Mouse (Mus musculus): Measurements from ENCODE around the gene Prkn. TPM values are rescaled to one million over a fixed set of nuclear protein-coding genes. Genes with fewer than 3 reads are reported as not detected.
"Not testable (repeated sequence)": the region's sequence is repeated elsewhere in the genome, so short reads cannot be mapped to it uniquely, and the experiment has no call there.

Gene Prkn
- polyA plus RNA-seq, 1 experiment from 2014 or later: 2.8 TPM

- not testable (repeated sequence) for H3K4me1 ChIP-seq; H3K4me2 ChIP-seq (replicated peaks); H3K9me3 ChIP-seq (replicated peaks); H3K4me3 ChIP-seq (replicated peaks); H3K36me3 ChIP-seq; H3K27ac ChIP-seq (replicated peaks); H3K27me3 ChIP-seq; H3K9ac ChIP-seq; ATAC-seq (ENCODE audit: insufficient number of reproducible peaks, low FRiP score, low TSS enrichment, low read depth)
- WGBS: 69% methylated on average over 3 of the region's 3 CpGs
Observed at GRCm38 (mm10) chr17:11994754-11995153, 1154.6 kb downstream of the Prkn start.

GRCm38 (mm10) chr17:11995522-11995921, 1155.3 kb downstream of the Prkn start:
- no peaks in the 10 kb centered on the region for H3K9me3 ChIP-seq (replicated peaks)
- no peak for ATAC-seq (ENCODE audit: insufficient number of reproducible peaks, low FRiP score, low TSS enrichment, low read depth)
- 88% methylated on average over 3 of the region's 3 CpGs for WGBS
- H3K4me1 ChIP-seq: peaks cover 3% of the 10 kb centered on the region; the same call in 1 of the 2 replicates
- no peaks in the 10 kb centered on the region for H3K27me3 ChIP-seq
- H3K4me3 ChIP-seq (replicated peaks): no peak overlapping the region
- no peak overlapping the region for H3K27ac ChIP-seq (replicated peaks)
- H3K9ac ChIP-seq: no peak overlapping the region
- no peaks in the 10 kb centered on the region for H3K36me3 ChIP-seq
- H3K4me2 ChIP-seq (replicated peaks): no peak overlapping the region

DNA sequence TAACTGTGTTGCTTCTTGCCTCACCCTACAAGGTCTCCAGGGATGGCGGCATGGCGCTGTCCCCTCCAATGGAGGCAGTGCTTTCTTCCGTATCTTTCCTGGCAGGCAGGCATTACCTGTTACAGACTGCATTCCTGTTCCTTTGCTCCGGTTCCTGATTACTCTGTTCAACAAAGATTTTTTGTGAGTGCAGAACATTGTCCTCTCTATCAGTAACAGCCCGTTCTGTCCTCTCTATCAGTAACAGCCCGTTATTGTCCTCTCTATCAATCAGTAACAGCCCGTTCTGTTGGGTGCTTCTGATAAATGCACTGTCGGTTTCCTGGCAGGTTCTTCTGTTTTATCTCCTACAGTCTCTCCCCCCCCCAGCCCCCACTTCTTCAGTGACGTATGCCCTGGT, 1156.1 kb downstream of the Prkn start:
- H3K27me3 ChIP-seq: no peaks in the 10 kb centered on the region
- no peak for ATAC-seq (ENCODE audit: insufficient number of reproducible peaks, low FRiP score, low TSS enrichment, low read depth)
- H3K36me3 ChIP-seq: no peaks in the 10 kb centered on the region
- H3K9ac ChIP-seq: no peak overlapping the region
- no peaks in the 10 kb centered on the region for H3K4me1 ChIP-seq
- WGBS: 73% methylated on average over 9 of the region's 9 CpGs
- no peak overlapping the region for H3K4me3 ChIP-seq (replicated peaks)
- no peak overlapping the region for H3K4me2 ChIP-seq (replicated peaks)
- no peak overlapping the region for H3K27ac ChIP-seq (replicated peaks)
- no peaks in the 10 kb centered on the region for H3K9me3 ChIP-seq (replicated peaks)

DNA sequence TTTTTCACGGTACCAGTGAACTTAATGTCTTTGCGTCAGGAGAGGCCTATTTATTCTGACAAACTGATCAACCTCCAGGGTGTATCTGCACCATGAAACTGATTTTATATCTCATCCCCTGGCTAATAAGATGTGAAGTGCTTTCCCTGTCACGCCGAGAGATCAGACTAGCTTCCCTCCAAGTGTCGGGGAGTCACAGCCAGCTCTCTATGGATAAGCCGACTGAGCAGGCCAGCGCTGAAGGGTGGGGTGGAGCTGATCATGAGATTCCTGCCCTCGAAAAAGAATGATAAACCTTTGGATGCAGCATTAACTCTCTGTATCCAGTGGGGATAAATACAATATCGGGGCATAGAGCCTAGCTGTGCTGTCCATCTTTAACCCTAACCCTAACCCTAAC, 1160.1 kb downstream of the Prkn start:
- no peaks in the 10 kb centered on the region for H3K36me3 ChIP-seq
- 74% methylated on average over 9 of the region's 9 CpGs for WGBS
- no peaks in the 10 kb centered on the region for H3K27me3 ChIP-seq
- H3K4me1 ChIP-seq: no peaks in the 10 kb centered on the region
- no peak overlapping the region for H3K4me2 ChIP-seq (replicated peaks)
- no peaks in the 10 kb centered on the region for H3K9me3 ChIP-seq (replicated peaks)
- ATAC-seq (ENCODE audit: insufficient number of reproducible peaks, low FRiP score, low TSS enrichment, low read depth): no peak
- no peak overlapping the region for H3K27ac ChIP-seq (replicated peaks)
- H3K4me3 ChIP-seq (replicated peaks): no peak overlapping the region
- no peak overlapping the region for H3K9ac ChIP-seq

DNA sequence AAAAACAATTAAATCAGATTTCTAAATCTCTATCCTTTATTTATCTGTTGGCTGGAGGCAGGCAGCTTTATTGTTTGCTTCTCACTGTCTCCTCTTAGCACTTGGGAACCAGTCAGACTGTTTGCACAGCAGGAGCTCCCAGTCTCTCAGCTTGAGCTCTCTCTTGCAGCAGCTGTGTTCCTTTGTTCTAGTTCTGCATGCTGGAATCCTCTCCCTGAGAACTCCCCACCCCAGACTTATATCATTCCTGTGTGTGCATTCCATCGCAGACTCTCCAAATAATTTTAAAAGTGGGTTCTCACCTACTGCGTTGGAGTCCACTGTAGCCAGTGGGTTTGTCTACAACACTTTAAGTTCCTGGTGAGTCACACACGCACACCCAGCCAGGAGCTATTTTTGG, 1181.1 kb downstream of the Prkn start:
- Histone ChIP-seq H3K9me3 (replicated peaks) (no peaks in the 10 kb centered on the region), H3K9ac (no peak overlapping the region), H3K4me3 (replicated peaks) (no peak overlapping the region), H3K27ac (replicated peaks) (no peak overlapping the region), H3K27me3 (no peaks in the 10 kb centered on the region), H3K4me2 (replicated peaks) (no peak overlapping the region), H3K36me3 (no peaks in the 10 kb centered on the region), H3K4me1 (no peaks in the 10 kb centered on the region)
- 57% methylated on average over 3 of the region's 3 CpGs for WGBS
- ATAC-seq (ENCODE audit: insufficient number of reproducible peaks, low FRiP score, low TSS enrichment, low read depth): no peak

- H3K36me3 ChIP-seq: no peaks in the 10 kb centered on the region
- no peak overlapping the region for H3K4me3 ChIP-seq (replicated peaks)
- no peak overlapping the region for H3K4me2 ChIP-seq (replicated peaks)
- WGBS: 70% methylated on average over 5 of the region's 5 CpGs
- H3K27me3 ChIP-seq: peaks cover 5% of the 10 kb centered on the region
- no peaks in the 10 kb centered on the region for H3K9me3 ChIP-seq (replicated peaks)
- H3K4me1 ChIP-seq: peaks cover 19% of the 10 kb centered on the region; the same call in 1 of the 2 replicates
- no peak overlapping the region for H3K27ac ChIP-seq (replicated peaks)
- H3K9ac ChIP-seq: no peak overlapping the region
- ATAC-seq (ENCODE audit: insufficient number of reproducible peaks, low FRiP score, low TSS enrichment, low read depth): no peak
Observed at GRCm38 (mm10) chr17:12029362-12029761, 1189.2 kb downstream of the Prkn start.

DNA sequence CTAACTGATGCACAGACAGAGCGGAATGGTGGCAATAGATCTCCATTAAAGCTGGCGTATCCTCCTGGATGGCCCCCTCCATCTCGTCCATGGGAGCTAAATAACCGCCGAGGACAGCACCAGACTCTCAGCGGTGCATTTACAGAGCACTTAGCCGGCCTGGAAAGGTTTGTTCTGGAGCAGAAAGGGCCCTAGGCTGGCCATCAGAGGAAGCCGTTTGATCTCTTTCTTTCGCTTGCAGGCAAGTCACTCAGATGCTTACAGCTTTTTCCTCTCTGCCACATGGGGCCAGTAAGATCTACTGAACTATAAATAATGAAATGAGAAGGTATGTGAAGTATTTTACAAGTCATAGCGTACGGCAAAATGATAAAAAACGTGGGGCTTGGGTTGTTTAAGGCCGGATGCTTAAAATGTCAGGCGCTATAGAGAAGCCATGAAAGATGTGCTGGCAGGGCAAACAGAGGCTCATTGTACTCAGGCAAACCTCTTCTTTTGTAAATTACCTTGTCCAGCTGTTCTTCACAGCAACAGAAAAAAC, 1189.8 kb downstream of the Prkn start:
- Histone ChIP-seq H3K4me2 (replicated peaks) (no peak overlapping the region), H3K27ac (replicated peaks) (no peak overlapping the region), H3K27me3 (peaks cover 8% of the 10 kb centered on the region), H3K9me3 (replicated peaks) (no peaks in the 10 kb centered on the region), H3K4me1 (peaks cover 19% of the 10 kb centered on the region; the same call in 1 of the 2 replicates), H3K4me3 (replicated peaks) (no peak overlapping the region), H3K9ac (no peak overlapping the region), H3K36me3 (no peaks in the 10 kb centered on the region)
- ATAC-seq (ENCODE audit: insufficient number of reproducible peaks, low FRiP score, low TSS enrichment, low read depth): no peak
- 19% methylated on average over 14 of the region's 14 CpGs for whole genome bisulfite sequencing

GRCm38 (mm10) chr17:12030556-12031160, 1190.5 kb downstream of the Prkn start:
- Histone ChIP-seq H3K4me3 (replicated peaks) (no peak overlapping the region), H3K36me3 (no peaks in the 10 kb centered on the region), H3K9me3 (replicated peaks) (no peaks in the 10 kb centered on the region), H3K27ac (replicated peaks) (no peak overlapping the region), H3K4me1 (peaks cover 19% of the 10 kb centered on the region; the same call in 1 of the 2 replicates), H3K4me2 (replicated peaks) (no peak overlapping the region), H3K27me3 (peaks cover 11% of the 10 kb centered on the region), H3K9ac (no peak overlapping the region)
- no peak for ATAC-seq (ENCODE audit: insufficient number of reproducible peaks, low FRiP score, low TSS enrichment, low read depth)
- 18% methylated on average over 11 of the region's 11 CpGs for WGBS

DNA sequence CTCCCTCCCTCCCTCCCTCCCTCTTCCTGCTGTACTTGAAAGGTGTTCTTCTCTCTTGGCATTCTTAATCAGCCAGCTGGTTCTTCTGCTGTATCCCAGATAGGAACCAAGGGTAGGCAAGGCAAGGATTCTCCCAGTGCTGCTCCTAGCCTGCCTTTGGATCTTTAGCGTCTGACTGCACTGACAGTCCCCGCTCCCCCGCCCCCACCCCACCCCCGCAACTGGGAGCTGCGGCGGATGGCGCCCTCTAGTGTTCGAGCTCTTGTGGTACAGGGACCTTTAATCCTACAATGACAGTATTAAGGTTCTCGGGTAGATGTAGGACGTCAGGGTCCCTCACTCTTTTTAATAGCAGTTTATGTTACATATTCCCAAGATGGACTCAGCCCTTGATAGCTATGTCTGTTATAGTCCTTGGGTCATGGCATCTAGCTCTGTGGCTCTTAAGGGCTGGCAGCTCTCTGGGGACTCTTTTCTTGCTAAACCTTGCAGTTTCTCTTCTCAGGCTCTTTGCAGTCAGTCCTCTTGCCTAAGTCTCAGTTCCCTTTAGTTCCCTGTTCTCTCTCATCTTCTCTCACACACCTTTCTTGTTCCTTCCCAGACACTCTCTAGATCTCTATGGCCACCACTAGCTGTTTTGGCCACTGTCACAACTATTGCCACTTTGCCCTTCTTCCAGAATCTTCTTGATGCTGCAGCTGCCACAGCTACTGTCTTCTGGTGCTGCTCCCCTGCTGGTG, 1191.2 kb downstream of the Prkn start:
- peaks cover 19% of the 10 kb centered on the region; the same call in 1 of the 2 replicates for H3K4me1 ChIP-seq
- H3K36me3 ChIP-seq: no peaks in the 10 kb centered on the region
- H3K4me3 ChIP-seq (replicated peaks): no peak overlapping the region
- no peak for ATAC-seq (ENCODE audit: insufficient number of reproducible peaks, low FRiP score, low TSS enrichment, low read depth)
- no peak overlapping the region for H3K27ac ChIP-seq (replicated peaks)
- H3K9me3 ChIP-seq (replicated peaks): no peaks in the 10 kb centered on the region
- H3K27me3 ChIP-seq: peaks cover 11% of the 10 kb centered on the region
- no peak overlapping the region for H3K9ac ChIP-seq
- peak overlapping the region; percentile 22; the same call in 1 of the 2 replicates for H3K4me2 ChIP-seq (replicated peaks)
- WGBS: 0% methylated on average over 10 of the region's 10 CpGs

GRCm38 (mm10) chr17:12032014-12032791, 1192.0 kb downstream of the Prkn start:
- no peak overlapping the region for H3K4me2 ChIP-seq (replicated peaks)
- H3K9ac ChIP-seq: no peak overlapping the region
- H3K27me3 ChIP-seq: peaks cover 11% of the 10 kb centered on the region
- no peaks in the 10 kb centered on the region for H3K36me3 ChIP-seq
- no peak overlapping the region for H3K27ac ChIP-seq (replicated peaks)
- ATAC-seq (ENCODE audit: insufficient number of reproducible peaks, low FRiP score, low TSS enrichment, low read depth): no peak
- H3K9me3 ChIP-seq (replicated peaks): no peaks in the 10 kb centered on the region
- H3K4me1 ChIP-seq: peaks cover 19% of the 10 kb centered on the region; the same call in 1 of the 2 replicates
- H3K4me3 ChIP-seq (replicated peaks): no peak overlapping the region
- 70% methylated on average over 10 of the region's 10 CpGs for WGBS

DNA sequence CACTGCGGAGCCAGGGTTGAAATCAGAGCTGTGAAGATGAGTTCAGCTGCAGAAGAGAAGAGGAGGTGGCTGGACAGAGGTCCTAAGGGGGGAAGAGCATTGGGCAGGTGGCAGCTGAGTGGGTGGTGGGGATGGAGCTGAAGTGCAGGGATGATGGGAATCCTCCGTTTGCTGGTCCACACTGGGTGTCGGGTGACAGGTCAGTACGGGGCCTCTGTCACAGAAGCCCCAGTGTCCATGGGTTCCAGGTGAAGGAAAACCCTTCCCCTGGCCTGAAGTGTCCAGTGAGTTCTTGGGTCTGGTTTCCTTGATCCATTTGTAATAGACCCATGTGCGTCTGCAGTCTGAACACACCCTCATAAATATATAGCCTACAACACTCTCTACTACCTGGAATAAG, 1195.2 kb downstream of the Prkn start:
- 42% methylated on average over 5 of the region's 5 CpGs for WGBS
- no peak for ATAC-seq (ENCODE audit: insufficient number of reproducible peaks, low FRiP score, low TSS enrichment, low read depth)
- Histone ChIP-seq H3K4me2 (replicated peaks) (no peak overlapping the region), H3K27ac (replicated peaks) (no peak overlapping the region), H3K27me3 (peaks cover 6% of the 10 kb centered on the region; the same call in 1 of the 2 replicates), H3K9ac (no peak overlapping the region), H3K4me3 (replicated peaks) (no peak overlapping the region), H3K36me3 (no peaks in the 10 kb centered on the region), H3K4me1 (0 out of 2 replicates have a peak, but pooled peaks cover 13% of the 10 kb centered on the region), H3K9me3 (replicated peaks) (no peaks in the 10 kb centered on the region)
